Mouse (Mus musculus): Measurements from ENCODE around the gene Asxl1. TPM values are rescaled to one million over a fixed set of nuclear protein-coding genes. Genes with fewer than 3 reads are reported as not detected.
A peak's percentile ranks its signal among the peaks of the same experiment; 100 is the strongest.

The Asxl1 gene
- polyA plus RNA-seq, 1 experiment from 2014 or later, result 15.1 TPM

DNA sequence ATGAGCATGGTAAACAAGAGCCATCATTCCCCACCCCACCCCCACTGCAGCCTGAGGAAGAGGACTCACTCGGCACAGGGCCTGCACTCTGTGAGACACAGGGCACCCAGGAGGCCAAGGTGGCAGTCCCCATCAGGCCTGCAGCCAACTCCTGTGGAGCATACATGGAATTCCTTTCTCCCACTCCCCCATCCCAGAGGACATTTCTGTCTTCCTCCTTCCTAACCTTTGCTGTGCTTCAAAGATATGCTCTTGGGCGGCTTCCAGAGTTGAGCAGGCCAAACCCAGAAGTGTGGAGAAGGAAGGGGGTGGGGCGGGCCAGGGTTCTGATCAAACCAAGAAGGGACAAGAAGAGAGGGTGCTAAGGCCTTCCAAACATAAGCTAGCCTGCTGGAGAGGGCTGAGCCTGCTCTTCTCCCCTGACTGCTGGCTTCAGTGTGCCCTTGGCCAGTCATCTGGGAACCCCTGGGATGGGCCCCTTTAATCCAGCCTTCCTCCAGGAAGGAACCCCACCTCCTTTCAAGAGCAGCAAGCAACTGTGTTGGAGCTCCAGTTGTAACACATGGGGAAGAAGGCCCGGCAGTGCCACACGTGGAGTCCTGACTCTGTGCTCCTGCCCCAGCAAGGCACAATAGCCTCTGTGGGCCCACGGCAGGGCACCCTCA is 91.1 kb downstream of the Asxl1 start:
- peak overlapping the region; percentile 28 for H3K4me2 ChIP-seq
- H3K9me3 ChIP-seq (ENCODE audit: control insufficient read depth, low read length), result no peaks in the 10 kb centered on the region
- peak; percentile 24; the same call in 1 of the 2 replicates for ATAC-seq (replicated peaks; ENCODE audit: low FRiP score)
- no peak overlapping the region for H3K4me3 ChIP-seq (ENCODE audit: low read depth, low read length)
- DNase-seq (ENCODE audit: low spot score), result no peak
- 0 out of 2 replicates have a peak overlapping the region, but pooled peaks have one; percentile 18 for H3K9ac ChIP-seq (ENCODE audit: low read depth, low read length)
- no peaks in the 10 kb centered on the region for H3K27me3 ChIP-seq (replicated peaks; ENCODE audit: control insufficient read depth, insufficient read depth, low read length)
- peaks cover 83% of the 10 kb centered on the region for H3K4me1 ChIP-seq (replicated peaks; ENCODE audit: control insufficient read depth, insufficient read depth, low read length)
- 39% methylated on average over 6 of the region's 6 CpGs for WGBS
- H3K36me3 ChIP-seq (ENCODE audit: control insufficient read depth, insufficient read depth, low read length), result peaks cover 2% of the 10 kb centered on the region; the same call in 1 of the 2 replicates
- H3K27ac ChIP-seq (ENCODE audit: low read depth, low read length), result peak overlapping the region; percentile 75

DNA sequence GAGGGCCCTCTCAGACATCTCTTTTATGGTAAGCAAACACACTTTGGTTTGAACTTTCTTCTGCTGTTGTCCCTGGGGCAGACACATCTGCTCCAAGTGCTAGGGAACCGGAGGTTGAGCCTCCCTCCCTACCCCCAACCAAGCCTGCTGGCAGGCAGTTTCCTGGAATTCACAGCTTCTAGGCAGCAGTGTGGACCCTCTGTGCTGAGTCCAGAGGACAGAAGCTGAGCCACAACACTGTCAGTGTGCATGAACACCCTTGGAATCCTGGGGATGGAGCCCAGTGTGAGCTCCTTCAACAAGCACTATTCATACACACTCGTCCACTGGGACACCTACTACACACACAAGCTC is 91.7 kb downstream of the Asxl1 start:
- Histone ChIP-seq H3K9me3 (ENCODE audit: control insufficient read depth, low read length) (no peaks in the 10 kb centered on the region), H3K27me3 (replicated peaks; ENCODE audit: control insufficient read depth, insufficient read depth, low read length) (no peaks in the 10 kb centered on the region), H3K36me3 (ENCODE audit: control insufficient read depth, insufficient read depth, low read length) (peaks cover 2% of the 10 kb centered on the region; the same call in 1 of the 2 replicates), H3K4me2 (peak overlapping the region; percentile 28), H3K4me3 (ENCODE audit: low read depth, low read length) (no peak overlapping the region), H3K9ac (ENCODE audit: low read depth, low read length) (0 out of 2 replicates have a peak overlapping the region, but pooled peaks have one; percentile 18), H3K4me1 (replicated peaks; ENCODE audit: control insufficient read depth, insufficient read depth, low read length) (peaks cover 84% of the 10 kb centered on the region), H3K27ac (ENCODE audit: low read depth, low read length) (peak overlapping the region; percentile 75)
- WGBS, result 44% methylated on average over 2 of the region's 2 CpGs
- ATAC-seq (replicated peaks; ENCODE audit: low FRiP score) (0 out of 2 replicates have a peak, but pooled peaks have one; percentile 8), DNase-seq (ENCODE audit: low spot score) (no peak)

DNA sequence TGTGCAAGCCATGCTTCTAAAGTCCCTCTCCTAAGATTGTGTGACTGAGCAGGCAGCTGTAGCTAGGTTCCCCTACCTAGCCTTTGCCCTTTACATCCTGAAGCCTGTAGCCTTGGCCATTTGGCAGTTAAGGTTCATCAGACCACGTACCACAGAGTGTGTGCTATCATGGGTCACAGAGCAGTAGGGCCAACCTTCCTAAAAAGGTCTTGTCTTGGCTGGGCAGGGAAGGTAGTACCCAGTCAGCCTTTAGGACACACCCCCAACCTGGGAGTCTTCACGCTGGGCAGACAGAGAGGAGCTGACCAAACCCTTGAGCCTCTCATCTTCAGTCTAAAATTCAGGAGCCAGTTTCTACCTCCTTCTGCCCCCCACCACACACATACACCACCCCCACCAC is 95.1 kb downstream of the Asxl1 start:
- no peak overlapping the region for H3K9ac ChIP-seq (ENCODE audit: low read depth, low read length)

DNA sequence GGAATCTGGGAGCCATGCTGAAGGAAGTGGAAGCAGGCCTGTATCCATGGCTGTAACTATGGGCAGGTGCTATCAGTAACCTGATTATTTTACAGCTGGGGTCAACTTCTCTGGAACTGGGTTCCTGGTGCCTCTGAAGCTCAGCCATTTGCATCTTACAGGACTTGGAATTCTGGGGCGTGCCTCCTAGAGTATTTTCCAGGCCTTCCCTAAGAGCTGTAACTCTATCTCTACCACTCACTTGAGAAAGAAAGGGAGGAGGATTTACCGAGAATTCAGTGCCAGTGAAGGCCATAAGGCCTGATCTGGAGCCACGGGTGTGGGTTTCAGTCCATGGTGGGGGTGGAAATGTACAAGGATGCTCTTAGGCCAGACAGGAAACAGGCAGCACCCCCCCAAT is 95.6 kb downstream of the Asxl1 start:
- H3K4me3 ChIP-seq (ENCODE audit: low read depth, low read length), result no peak overlapping the region
- no peak for ATAC-seq (replicated peaks; ENCODE audit: low FRiP score)
- no peak for DNase-seq (ENCODE audit: low spot score)
- peaks cover 72% of the 10 kb centered on the region for H3K4me1 ChIP-seq (replicated peaks; ENCODE audit: control insufficient read depth, insufficient read depth, low read length)
- H3K4me2 ChIP-seq, result peak overlapping the region; percentile 98; the same call in 1 of the 2 replicates
- peak overlapping the region; percentile 58; the same call in 1 of the 2 replicates for H3K27ac ChIP-seq (ENCODE audit: low read depth, low read length)
- H3K9ac ChIP-seq (ENCODE audit: low read depth, low read length), result no peak overlapping the region
- H3K27me3 ChIP-seq (replicated peaks; ENCODE audit: control insufficient read depth, insufficient read depth, low read length), result no peaks in the 10 kb centered on the region
- WGBS, result 61% methylated on average over 3 of the region's 3 CpGs
- no peaks in the 10 kb centered on the region for H3K9me3 ChIP-seq (ENCODE audit: control insufficient read depth, low read length)
- H3K36me3 ChIP-seq (ENCODE audit: control insufficient read depth, insufficient read depth, low read length), result no peaks in the 10 kb centered on the region; the same call in 1 of the 2 replicates

More for the DNA sequence above, 95.1 kb downstream of the Asxl1 start:
- no peak overlapping the region for H3K4me3 ChIP-seq (ENCODE audit: low read depth, low read length)
- H3K27ac ChIP-seq (ENCODE audit: low read depth, low read length), result no peak overlapping the region
- WGBS, result 58% methylated on average over 2 of the region's 2 CpGs
- no peak overlapping the region for H3K4me2 ChIP-seq
- no peaks in the 10 kb centered on the region; the same call in 1 of the 2 replicates for H3K36me3 ChIP-seq (ENCODE audit: control insufficient read depth, insufficient read depth, low read length)
- H3K9me3 ChIP-seq (ENCODE audit: control insufficient read depth, low read length), result no peaks in the 10 kb centered on the region
- no peak for DNase-seq (ENCODE audit: low spot score)
- no peaks in the 10 kb centered on the region for H3K27me3 ChIP-seq (replicated peaks; ENCODE audit: control insufficient read depth, insufficient read depth, low read length)
- ATAC-seq (replicated peaks; ENCODE audit: low FRiP score), result no peak
- H3K4me1 ChIP-seq (replicated peaks; ENCODE audit: control insufficient read depth, insufficient read depth, low read length), result peaks cover 74% of the 10 kb centered on the region

DNA sequence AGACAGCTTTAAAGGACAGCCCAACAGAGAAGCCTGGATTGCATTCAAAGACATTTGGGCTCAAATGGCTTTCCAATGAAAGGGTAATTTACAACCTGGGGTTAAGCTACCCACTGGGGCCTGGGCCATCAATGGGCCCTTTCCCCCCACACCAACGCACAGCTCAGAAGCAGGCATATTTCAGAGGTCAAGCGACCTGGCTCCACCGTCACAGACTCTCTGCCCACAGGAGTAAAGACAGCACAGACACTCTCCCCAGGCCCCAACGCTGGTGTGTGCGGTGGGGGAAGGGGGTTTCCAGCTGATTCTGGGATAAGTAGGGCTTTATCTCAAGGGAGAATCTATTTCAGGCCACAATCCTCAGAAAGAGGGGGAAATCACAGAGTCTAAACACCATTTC is 97.1 kb downstream of the Asxl1 start:
- ATAC-seq (replicated peaks; ENCODE audit: low FRiP score) (no peak), DNase-seq (ENCODE audit: low spot score) (no peak)
- H3K27me3 ChIP-seq (replicated peaks; ENCODE audit: control insufficient read depth, insufficient read depth, low read length), result no peaks in the 10 kb centered on the region
- H3K4me1 ChIP-seq (replicated peaks; ENCODE audit: control insufficient read depth, insufficient read depth, low read length), result peaks cover 66% of the 10 kb centered on the region
- no peak overlapping the region for H3K27ac ChIP-seq (ENCODE audit: low read depth, low read length)
- H3K9me3 ChIP-seq (ENCODE audit: control insufficient read depth, low read length), result no peaks in the 10 kb centered on the region
- peak overlapping the region; percentile 98 for H3K4me2 ChIP-seq
- H3K9ac ChIP-seq (ENCODE audit: low read depth, low read length), result peak overlapping the region; percentile 5
- H3K4me3 ChIP-seq (ENCODE audit: low read depth, low read length), result peak overlapping the region; percentile 79
- 23% methylated on average over 5 of the region's 5 CpGs for whole genome bisulfite sequencing
- H3K36me3 ChIP-seq (ENCODE audit: control insufficient read depth, insufficient read depth, low read length), result no peaks in the 10 kb centered on the region; the same call in 1 of the 2 replicates

DNA sequence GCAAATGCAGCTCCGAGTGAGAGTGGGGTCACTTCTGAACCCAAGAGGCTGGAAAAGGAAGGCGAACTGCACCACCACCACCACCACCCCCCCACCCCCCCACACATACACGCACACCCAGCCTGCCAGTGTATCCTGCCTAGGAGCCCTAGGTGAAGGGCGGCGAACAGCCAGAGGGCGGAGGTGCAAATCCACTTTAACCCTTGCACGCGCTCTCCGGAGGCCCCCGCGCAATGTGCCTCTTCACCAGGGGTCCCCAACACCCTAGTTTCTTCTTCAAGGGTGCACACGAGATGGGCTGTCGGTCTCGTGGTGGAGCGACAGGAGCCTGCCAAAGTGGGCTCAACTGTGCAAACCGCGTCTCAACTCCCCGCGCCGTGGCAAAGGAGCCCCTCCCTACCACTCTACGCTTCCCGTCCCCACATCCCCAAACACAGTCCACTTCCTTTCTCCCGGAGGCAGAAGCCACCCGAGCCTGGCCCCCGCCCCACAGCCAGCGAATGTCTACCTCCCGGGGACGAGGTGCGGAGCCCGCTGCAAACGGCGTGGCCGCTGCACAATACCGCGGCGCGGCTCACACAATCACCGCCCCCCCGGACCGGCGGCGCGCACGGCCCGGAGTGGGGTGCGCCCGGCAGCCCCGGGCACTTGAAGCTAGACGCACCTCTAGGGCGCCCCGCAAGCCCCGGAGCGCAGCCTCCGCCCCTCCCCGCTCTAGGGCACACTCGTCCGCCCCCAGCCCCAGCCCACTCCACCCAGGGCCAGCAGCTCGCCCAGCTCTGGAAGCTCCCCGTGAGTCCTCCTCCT is 98.0 kb downstream of the Asxl1 start:
- peak overlapping the region; percentile 71 for H3K9ac ChIP-seq (ENCODE audit: low read depth, low read length)
- peaks cover 61% of the 10 kb centered on the region for H3K4me1 ChIP-seq (replicated peaks; ENCODE audit: control insufficient read depth, insufficient read depth, low read length)
- H3K4me2 ChIP-seq, result peak overlapping the region; percentile 98
- peak overlapping the region; percentile 79 for H3K4me3 ChIP-seq (ENCODE audit: low read depth, low read length)
- peak; percentile 29 for ATAC-seq (replicated peaks; ENCODE audit: low FRiP score)
- no peaks in the 10 kb centered on the region; the same call in 1 of the 2 replicates for H3K36me3 ChIP-seq (ENCODE audit: control insufficient read depth, insufficient read depth, low read length)
- no peaks in the 10 kb centered on the region for H3K27me3 ChIP-seq (replicated peaks; ENCODE audit: control insufficient read depth, insufficient read depth, low read length)
- no peaks in the 10 kb centered on the region for H3K9me3 ChIP-seq (ENCODE audit: control insufficient read depth, low read length)
- WGBS, result 1% methylated on average over 59 of the region's 59 CpGs
- peak; percentile 65 for DNase-seq (ENCODE audit: low spot score)
- H3K27ac ChIP-seq (ENCODE audit: low read depth, low read length), result peak overlapping the region; percentile 82

DNA sequence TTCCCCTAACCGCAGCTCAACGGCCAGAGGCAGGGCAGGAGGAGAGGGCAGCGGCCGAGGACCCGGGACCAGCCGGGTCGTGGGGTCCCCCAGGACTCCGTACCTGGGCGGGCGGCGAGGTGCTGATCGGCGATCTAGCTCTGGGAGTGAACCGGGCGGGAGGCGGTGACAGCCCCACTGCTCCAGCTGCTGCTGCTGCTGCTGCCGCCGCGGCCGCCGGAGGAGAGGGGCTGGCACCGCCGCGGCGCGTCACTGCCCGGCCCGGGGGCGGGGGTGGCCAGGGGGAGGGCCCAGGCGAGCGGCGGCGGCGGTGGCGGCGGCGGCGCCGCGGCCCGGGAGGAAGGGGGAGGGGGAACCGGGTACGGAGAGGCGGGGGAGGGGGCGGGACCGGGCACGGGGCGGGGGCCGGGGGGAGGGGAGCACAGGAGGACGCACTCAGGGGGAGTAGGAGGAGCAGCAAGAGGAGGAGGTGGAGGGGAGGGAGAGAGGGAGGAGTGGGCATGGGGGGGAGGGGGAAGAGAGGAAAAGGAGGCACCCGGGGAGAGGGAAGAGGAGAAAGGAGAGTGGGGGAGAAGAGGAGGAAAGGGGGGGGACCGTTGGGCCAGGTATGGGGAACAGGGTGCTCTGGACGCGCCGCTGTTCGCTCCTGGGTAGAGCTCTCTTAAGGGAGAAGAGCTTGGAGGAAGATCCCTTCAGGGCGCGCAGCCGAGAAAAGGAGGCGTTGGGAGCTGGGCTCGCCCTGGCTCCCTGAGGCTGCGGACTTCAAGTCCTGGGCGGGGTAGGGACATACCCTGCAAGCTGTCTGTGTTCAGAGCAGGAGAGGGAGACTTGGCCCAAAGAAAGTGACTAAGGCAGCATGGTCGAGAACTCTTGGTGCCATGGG is 98.9 kb downstream of the Asxl1 start:
- DNase-seq (ENCODE audit: low spot score), result peak; percentile 84
- Histone ChIP-seq H3K9ac (ENCODE audit: low read depth, low read length) (peak overlapping the region; percentile 71), H3K4me3 (ENCODE audit: low read depth, low read length) (peak overlapping the region; percentile 79), H3K27ac (ENCODE audit: low read depth, low read length) (peak overlapping the region; percentile 88), H3K36me3 (ENCODE audit: control insufficient read depth, insufficient read depth, low read length) (no peaks in the 10 kb centered on the region; the same call in 1 of the 2 replicates), H3K9me3 (ENCODE audit: control insufficient read depth, low read length) (no peaks in the 10 kb centered on the region), H3K4me2 (peak overlapping the region; percentile 98), H3K27me3 (replicated peaks; ENCODE audit: control insufficient read depth, insufficient read depth, low read length) (no peaks in the 10 kb centered on the region), H3K4me1 (replicated peaks; ENCODE audit: control insufficient read depth, insufficient read depth, low read length) (peaks cover 57% of the 10 kb centered on the region)
- ATAC-seq (replicated peaks; ENCODE audit: low FRiP score), result peak; percentile 73
- WGBS, result 1% methylated on average over 33 of the region's 64 CpGs
